Mouse (Mus musculus) cerebellum, adult 2 months (tissue): Measurements from ENCODE around the gene Rwdd3.

Source experiments
- CTCF ChIP-seq: fragments of 200-500 bp; IDR thresholded peaks from 2 replicates; pipeline ENCODE4 v1.5.1; 2011; ENCODE audit warnings: low read depth, mild to moderate bottlenecking, control low read depth, low read length, moderate library complexity, borderline replicate concordance; ENCODE audit not compliant: insufficient read depth
- POLR2A ChIP-seq: fragments of 200-500 bp; IDR thresholded peaks from 2 replicates; pipeline ENCODE4 v1.6.1; 2011; ENCODE audit warnings: low read length, control low read depth, borderline replicate concordance; ENCODE audit not compliant: insufficient read depth

DNA sequence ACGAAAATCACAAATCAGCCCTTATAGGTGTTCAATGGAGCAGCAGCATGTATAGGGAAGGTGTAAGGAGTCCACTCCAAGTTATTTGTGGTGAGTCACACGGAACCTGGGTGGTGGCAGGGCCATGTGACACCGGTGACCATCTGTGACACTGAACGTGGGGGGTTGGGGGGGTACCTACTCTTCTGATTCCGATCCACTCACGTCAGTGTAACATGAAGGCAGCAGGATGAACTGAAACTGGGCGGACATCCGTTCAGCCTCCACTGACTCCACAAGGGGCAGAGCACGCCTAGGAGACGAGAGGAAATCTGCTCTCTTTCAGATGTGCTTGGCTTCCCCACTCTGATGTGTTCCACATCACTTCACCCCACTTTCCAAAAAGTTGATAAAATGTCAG lies 11.9 kb downstream of the Rwdd3 start:
- TF ChIP-seq CTCF (peak; percentile 27; the same call in 1 of the 2 replicates), POLR2A (no peak)
